Mouse (Mus musculus) left cerebral cortex, adult 2 months (tissue): Measurements from ENCODE around the gene Cxcr5. TPM values are rescaled to one million over a fixed set of nuclear protein-coding genes. Genes with fewer than 3 reads are reported as not detected.

Experiments used
- DNase-seq, 2 experiments: peaks; one replicate each; pipeline ENCODE4 v3.0.0; 2021 to 2022; ENCODE audit warnings: low spot score in 2 of 2, mixed read lengths in 1 of 2; ENCODE audit errors: extremely low spot score in 1 of 2
- H3K27ac ChIP-seq: fragments of 200-600 bp; 2 replicates; pipeline ENCODE4 v1.8.1; 2022
- H3K4me3 ChIP-seq: fragments of 200-600 bp; 2 replicates; pipeline ENCODE4 v1.8.1; 2022
- CTCF ChIP-seq: fragments of 200-600 bp; IDR thresholded peaks from 2 replicates; pipeline ENCODE4 v1.8.1; 2022; ENCODE audit warnings: antibody characterized with exemption, mild to moderate bottlenecking, moderate library complexity
- intact Hi-C: fragments of 180-260 bp; cut with DNase I; formaldehyde crosslinking; loops from one replicate; pipeline ENCODE4 v1.15.1; 2025
- total RNA-seq, 2 experiments: library from RNA; stranded (reverse); gene quantifications; 2 replicates each; pipeline ENCODE4 v1.2.3; 2021

Gene Cxcr5
- total RNA-seq, 2 experiments from 2014 or later = not detected

DNA sequence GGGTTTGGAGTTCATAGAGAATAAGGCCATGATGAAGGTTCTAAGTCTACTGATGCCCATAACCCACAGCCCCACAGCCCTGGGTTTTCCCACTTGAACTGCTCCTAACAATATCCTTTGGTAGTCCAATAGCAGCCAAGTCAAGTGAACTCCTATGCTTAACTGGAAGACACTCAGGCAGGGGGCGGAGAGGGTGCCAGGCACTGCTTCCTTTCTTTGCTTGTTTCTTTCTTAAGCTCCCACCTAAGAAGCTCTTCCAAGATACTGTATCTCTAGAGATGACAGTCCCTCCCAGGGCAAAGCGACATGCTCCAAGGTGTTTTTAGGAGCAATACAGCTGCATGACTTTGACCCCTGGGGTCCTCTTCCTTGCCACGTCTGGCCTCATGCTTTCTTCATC is 36.7 kb downstream of the Cxcr5 start:
- intact Hi-C loops = no loop called here
- Histone ChIP-seq H3K27ac (no peak overlapping the region), H3K4me3 (no peak overlapping the region)
- TF ChIP-seq CTCF = no peak
- DNase-seq = no peak

DNA sequence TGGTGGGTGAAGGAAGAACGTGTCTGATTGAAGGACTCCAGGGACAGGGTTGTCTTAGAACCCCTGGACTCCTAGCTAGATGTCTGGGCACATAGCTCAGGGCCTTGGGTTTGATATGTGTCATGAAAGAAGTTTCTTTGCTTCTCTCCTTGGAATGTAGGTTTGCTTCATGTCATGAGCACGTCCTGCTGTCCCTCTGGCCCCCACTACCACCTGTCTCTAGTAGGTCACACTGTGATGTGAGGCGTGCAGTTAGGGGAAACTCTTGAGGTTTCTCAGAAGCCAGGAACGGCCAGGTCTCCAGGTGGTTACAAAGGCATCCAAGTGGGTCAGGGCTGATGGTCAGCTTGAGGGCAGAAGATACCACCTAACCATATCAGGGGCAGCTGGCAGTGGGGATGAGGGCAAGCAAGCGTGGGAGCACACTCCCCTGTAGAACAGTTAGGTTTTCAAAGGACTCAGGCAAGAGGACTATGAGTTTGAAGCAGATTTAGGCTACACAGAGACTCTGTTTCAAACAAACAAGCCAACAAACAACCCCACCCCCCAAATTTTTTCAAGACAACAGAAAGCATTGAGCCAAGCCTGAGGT is 37.3 kb downstream of the Cxcr5 start:
- TF ChIP-seq CTCF = no peak
- Histone ChIP-seq H3K27ac (no peak overlapping the region), H3K4me3 (no peak overlapping the region)
- intact Hi-C loops = no loop called here
- no peak for DNase-seq

DNA sequence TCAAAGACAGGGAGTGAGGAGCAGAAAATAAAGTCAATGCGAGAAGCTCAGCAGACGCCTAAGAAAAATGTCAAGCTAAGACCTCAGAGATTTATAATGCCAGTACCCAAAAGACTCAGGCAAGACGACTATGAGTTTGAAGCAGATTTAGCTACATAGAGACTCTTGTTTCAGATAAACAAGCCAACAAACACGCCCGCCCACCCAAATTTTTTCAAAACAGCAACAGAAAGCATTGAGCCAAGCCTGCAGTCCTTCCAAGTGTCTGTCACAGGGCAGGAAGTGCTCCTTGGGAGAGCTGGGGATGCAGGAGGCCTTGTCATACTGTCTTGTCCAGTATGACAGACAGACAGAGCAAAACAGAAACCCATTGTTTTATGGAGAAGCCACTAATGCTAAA is 38.0 kb downstream of the Cxcr5 start:
- Histone ChIP-seq H3K27ac (no peak overlapping the region), H3K4me3 (no peak overlapping the region)
- DNase-seq = no peak
- intact Hi-C loops = no loop called here
- no peak for TF ChIP-seq CTCF

DNA sequence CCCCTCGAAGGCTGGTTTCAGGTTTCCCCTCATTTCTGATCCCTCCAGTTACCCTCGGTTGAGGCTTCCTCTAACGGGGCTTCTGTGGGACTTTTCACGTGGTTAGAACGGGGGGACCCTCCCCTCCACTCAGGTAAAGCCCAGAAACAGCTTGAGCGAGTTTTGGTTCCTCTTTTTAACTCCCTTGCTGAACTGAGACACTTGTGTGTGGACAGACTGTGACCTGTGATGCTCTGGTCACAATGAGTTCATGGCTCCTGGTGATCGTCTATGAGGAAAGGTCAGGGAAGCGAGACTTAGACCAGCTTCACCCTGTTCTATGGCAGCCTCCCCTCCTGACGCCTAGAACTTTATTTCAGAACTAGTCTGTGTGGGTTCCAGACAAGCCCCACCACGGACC is 39.8 kb downstream of the Cxcr5 start:
- H3K27ac ChIP-seq = no peak overlapping the region
- DNase-seq = no peak
- TF ChIP-seq CTCF = no peak
- no peak overlapping the region for H3K4me3 ChIP-seq
- intact Hi-C loops = no loop called here

DNA sequence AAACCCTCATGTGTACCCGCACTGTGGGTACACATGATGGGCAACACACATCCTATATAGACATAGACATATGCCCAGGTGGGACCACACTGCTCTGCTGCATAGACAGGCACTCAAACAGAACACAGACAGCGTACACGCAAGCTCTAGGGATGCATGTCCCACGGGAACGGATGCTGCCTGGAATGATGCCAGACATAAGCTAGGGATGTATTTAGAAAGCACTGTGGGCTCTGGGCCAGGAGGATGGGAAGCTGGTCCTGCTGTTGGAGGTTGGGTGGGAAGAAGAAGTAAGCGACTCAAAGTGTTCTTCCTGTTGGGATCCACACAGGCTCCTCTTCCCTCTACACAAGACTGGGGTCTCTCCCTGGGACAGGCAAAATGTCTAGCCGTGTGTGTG is 43.6 kb downstream of the Cxcr5 start:
- Histone ChIP-seq H3K27ac (no peak overlapping the region), H3K4me3 (no peak overlapping the region)
- intact Hi-C loops = no loop called here
- no peak for DNase-seq
- TF ChIP-seq CTCF = no peak

DNA sequence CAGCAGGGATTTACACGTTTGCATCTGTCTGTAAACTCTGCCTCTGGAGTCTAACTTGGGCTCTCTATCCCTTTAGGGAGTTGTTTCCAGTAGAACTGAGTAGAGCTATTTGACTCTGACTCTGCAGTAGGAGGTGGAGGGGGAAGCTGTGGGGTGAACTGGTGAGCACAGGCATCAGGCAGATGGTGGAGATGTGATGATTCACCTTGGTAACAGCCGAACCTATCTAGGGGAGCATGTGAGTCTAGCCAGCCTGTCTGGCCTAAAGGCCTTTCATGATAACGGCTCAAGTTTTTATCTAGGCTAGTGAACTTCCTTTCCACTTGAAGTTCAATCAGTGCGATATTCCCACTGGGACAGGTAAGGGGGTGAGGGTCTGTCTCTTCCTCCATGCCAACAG is 44.3 kb downstream of the Cxcr5 start:
- Histone ChIP-seq H3K27ac (no peak overlapping the region), H3K4me3 (no peak overlapping the region)
- no peak for TF ChIP-seq CTCF
- no peak for DNase-seq
- intact Hi-C loops = no loop called here

DNA sequence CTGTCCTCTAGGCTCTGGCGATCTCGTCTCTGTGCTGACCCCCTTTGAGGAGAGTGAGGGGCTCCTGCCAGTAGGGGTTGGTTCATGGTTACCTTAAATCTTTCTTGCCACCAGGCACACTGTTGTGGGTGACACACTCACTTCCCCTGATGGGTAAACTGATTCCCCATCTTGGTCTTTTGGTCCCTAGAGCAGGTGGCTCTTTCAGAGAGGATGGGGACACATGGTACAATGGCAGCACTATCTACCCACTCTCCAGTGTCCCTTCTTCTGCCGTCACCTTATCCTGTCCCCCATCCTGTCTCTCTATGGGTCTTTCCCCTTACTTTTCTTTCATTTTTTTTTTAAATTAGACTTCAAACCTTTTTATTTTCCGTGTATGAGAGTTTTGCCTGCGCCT is 45.8 kb downstream of the Cxcr5 start:
- DNase-seq = no peak
- Histone ChIP-seq H3K27ac (no peak overlapping the region), H3K4me3 (no peak overlapping the region)
- TF ChIP-seq CTCF = no peak
- intact Hi-C loops = no loop called here

DNA sequence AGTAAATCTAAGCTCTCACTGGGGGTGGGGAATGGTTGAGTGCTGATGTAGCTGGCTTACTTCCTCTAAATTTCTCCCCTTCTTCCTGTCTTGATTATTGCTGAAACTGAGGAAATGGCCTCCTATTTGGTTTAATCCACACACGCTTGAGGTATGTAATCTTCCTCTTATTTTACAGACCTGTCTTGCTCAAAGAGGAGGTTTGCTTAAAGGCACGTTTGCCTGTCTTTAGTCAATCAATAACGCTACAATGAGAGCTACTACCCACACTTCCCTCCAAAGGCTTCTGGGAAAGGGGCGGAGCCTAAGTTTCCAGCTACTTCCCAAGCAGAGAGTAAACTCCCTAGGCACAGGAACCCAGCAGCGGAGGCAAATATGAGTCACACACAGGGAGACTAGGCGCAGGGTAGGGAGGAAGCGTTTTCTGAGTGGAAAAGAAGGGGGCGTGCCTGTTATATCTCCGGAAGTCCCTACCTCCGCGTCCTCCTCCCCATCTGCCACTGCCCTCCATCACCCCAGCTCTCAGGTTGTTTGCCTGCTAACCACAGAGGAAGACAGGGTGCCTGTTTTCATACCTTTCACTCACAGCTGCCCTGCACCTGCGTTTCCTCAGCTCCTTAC is 46.4 kb downstream of the Cxcr5 start:
- intact Hi-C loops = no loop called here
- Histone ChIP-seq H3K27ac (no peak overlapping the region), H3K4me3 (no peak overlapping the region)
- no peak for TF ChIP-seq CTCF
- DNase-seq = no peak

DNA sequence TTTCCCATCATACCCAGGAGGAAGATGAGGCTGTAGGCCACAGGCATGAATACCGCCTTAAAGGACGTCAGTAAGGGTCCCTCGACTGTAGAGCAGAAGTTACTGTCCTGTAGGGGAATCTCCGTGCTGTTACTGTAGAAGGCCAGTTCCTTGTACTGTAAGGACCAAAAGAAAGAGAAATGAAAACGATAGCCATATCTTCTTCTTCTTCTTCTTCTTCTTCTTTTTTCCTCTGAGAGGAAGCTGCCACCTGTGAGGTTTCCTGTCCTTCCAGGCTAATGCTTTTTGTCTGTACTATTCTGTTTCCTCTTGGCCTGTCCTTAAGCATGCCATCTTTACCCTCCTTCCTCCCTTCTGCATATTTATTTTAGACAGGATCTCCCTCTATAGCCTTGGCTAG is 47.5 kb downstream of the Cxcr5 start:
- DNase-seq = no peak
- no peak overlapping the region for H3K4me3 ChIP-seq
- H3K27ac ChIP-seq = no peak overlapping the region
- intact Hi-C loops = no loop called here
- no peak for TF ChIP-seq CTCF

DNA sequence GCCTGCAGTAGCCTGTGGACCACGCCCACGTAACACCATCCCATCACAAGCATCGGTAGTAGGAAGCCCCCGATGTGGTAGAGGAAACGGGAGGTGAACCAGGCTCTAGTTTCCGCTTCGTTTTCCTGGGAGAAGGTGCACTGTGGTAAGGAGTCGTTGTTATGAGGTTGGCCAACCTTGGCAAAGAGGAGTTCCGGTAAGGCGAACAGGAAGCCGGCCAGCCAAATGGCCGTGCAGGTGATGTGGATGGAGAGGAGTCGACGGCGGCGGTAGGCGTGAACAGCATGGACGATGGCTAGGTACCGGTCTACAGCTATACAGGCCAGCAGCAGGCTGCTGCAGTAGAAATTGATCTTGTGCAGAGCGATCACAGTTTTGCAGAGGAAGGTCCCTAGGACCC is 48.1 kb downstream of the Cxcr5 start:
- Histone ChIP-seq H3K4me3 (no peak overlapping the region), H3K27ac (no peak overlapping the region)
- no peak for DNase-seq
- TF ChIP-seq CTCF = no peak
- intact Hi-C loops = no loop called here

DNA sequence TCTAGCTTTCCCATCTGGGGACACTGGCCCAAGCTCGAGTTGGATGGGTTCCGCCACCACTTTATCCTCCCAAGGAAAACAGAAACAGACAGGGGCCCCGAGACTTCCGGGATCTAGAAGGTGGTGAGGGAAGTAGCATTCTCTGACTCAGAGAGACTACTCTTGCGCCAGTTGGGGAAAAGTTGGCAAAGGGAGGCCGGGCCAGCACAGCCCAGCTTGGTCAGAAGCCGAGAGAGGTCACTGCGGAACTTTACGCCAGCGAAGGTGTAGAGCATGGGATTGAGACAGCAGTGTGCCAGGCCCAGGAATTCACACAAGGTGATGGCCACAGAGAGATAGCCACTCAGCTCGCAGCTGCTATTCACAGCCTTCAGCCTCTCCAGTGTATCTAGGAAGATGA is 48.6 kb downstream of the Cxcr5 start:
- intact Hi-C loops = no loop called here
- DNase-seq = no peak

DNA sequence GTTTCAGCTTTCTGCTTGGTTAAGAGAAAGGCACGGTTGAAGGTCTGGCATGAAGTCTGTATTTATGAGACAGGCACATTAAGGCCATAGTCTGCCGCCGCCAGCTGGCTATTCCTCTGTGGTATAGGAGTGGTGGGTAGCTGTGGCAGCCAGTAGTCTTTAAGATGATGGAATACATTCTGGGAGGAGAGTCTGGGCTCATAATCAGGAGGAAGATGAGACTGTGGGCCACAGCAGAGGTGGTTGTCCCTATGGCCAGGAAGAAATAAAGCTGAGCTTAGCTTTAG is 49.0 kb downstream of the Cxcr5 start:
- no peak overlapping the region for H3K4me3 ChIP-seq
- intact Hi-C loops = no loop called here
- TF ChIP-seq CTCF = no peak
- no peak for DNase-seq
- no peak overlapping the region for H3K27ac ChIP-seq

More for the DNA sequence above, 48.6 kb downstream of the Cxcr5 start:
- H3K27ac ChIP-seq = no peak overlapping the region
- TF ChIP-seq CTCF = no peak
- H3K4me3 ChIP-seq = no peak overlapping the region

DNA sequence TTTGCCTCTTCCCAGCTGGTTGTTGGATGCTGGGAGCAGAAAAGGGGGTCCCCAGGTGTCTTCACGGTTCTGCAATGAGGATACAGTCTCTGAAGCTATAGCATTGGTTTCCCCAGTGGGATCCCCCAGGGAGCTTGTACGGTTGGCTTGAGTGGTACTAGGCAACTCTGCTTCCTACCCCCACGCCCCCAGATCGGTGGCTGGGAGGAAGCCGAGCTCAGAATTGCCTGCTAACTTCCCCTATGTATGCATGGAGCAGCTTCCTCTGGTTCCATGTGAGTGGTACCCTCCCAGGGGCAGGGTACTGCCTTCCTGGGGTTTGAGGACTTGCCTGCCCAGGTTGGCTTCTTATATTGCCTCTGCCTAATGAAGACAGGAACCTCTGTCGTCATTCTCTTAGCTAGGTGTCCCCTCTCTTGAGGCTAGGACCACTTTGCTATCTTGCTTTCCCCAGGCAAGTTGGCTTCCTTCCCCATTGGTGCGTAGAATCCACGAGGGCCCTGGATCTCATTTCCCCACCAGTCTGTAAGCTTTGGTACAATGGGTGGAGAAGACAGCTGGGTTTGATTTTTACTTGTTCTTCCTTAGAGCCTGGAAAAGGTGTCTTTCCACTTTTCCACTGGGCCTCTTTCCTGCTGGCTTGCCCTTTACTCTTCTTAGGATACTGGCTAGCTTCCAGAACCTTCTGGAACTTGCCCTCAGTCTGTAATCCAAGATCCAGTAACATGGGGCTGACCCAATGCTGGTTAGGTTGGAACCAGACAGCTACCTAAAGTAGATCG is 49.6 kb downstream of the Cxcr5 start:
- Histone ChIP-seq H3K4me3 (no peak overlapping the region), H3K27ac (no peak overlapping the region)
- DNase-seq = no peak
- no peak for TF ChIP-seq CTCF
- intact Hi-C loops = loop anchor here (2.0 kb wide), 1 partner anchor 93 kb away; the partner anchor contains the start of gene Ddx6
